Mouse (Mus musculus) frontal cortex, postnatal 25 days (tissue): Measurements from ENCODE around the gene Cdkl4.

Experiments used
- DNase-seq, 2 experiments: peaks; one replicate each; pipeline ENCODE4 v3.0.0; 2022; ENCODE audit warnings: low spot score in 2 of 2

Cdkl4 gene

DNA sequence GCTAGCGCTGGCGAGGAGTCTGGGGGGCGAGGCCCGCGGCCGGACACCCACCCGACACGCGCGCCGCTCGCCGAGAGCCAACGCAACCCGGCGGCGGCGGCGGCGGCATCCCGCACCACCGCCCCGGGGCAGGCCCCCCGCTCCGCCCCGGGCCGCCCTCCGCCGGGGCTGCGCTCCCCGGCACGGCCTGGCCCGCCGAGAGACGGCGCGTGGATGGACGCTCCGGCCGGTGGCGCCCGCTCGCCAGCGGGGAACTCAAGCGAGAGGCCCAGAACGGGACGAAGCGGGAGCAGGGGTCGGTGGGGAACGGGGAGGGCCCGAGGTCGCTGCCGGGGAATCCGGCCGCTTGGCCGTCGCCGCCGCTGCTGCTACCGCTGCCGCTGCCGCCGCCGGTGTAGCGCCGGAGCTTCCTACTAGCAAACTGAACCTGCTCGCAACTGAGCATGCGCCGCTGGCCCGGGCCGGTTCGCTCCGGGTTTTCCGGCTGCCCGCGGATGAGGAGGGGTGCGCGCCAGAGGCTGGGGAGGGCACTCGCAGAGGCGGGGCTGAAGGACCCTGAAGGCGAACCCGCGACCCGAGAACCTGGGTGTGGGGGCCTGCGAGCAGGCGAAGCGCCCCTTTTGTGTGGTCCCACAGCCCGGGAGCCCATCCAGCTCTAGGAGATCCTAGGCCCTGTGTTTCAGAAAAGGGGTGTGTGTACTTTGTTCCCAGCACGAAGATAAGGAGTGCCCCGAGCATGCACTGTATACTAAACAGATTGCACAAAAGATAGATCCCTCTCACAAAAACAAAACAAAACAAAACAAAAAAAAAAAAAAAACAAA, 97.4 kb downstream of the Cdkl4 start, which contains the start of gene Sos1:
Sos1 (minus strand) TSS at position 423 of the 824 bp plus-strand sequence.
- peak; percentile 92 to 95 for DNase-seq

- DNase-seq: peak; percentile 36 to 57
These were observed 98.2 kb downstream of the Cdkl4 start for GRCm38 (mm10) chr17:80479295-80480030.

- no peak for DNase-seq
These were observed 99.9 kb downstream of the Cdkl4 start for GRCm38 (mm10) chr17:80477679-80478078.

GRCm38 (mm10) chr17:80476496-80476895, 101.1 kb downstream of the Cdkl4 start:
- DNase-seq: no peak
